Mouse (Mus musculus): Measurements from ENCODE around the gene S100a7a. TPM values are rescaled to one million over a fixed set of nuclear protein-coding genes. Genes with fewer than 3 reads are reported as not detected.

S100a7a gene
- polyA plus RNA-seq, 1 experiment, result not detected

- TF ChIP-seq CTCF (IDR thresholded peaks at IDR 0.05; ENCODE audit: control insufficient read depth, insufficient read depth, low read length), result no peak
- no peak for TF ChIP-seq POLR2A (IDR thresholded peaks at IDR 0.05; ENCODE audit: borderline replicate concordance, control insufficient read depth, low read depth, low read length)
- H3K4me3 ChIP-seq (replicated peaks; ENCODE audit: control insufficient read depth, low read depth, low read length), result no peak overlapping the region
- WGBS, result 55% methylated on average over 1 of the region's 1 CpGs
- H3K27ac ChIP-seq (ENCODE audit: control insufficient read depth, insufficient read depth, low read depth, low read length, poor library complexity), result no peak overlapping the region
- no peaks in the 10 kb centered on the region for H3K4me1 ChIP-seq (ENCODE audit: control insufficient read depth, insufficient read depth, low read length)
These were observed 15.1 kb upstream of the S100a7a start for GRCm38 (mm10) chr3:90638511-90639275.

- no peak overlapping the region for H3K27ac ChIP-seq (ENCODE audit: control insufficient read depth, insufficient read depth, low read depth, low read length, poor library complexity)
- H3K4me3 ChIP-seq (replicated peaks; ENCODE audit: control insufficient read depth, low read depth, low read length), result no peak overlapping the region
- peaks cover 2% of the 10 kb centered on the region; the same call in 1 of the 2 replicates for H3K4me1 ChIP-seq (ENCODE audit: control insufficient read depth, insufficient read depth, low read length)
- 44% methylated on average over 7 of the region's 7 CpGs for WGBS
- peak; percentile 80 for TF ChIP-seq CTCF (IDR thresholded peaks at IDR 0.05; ENCODE audit: control insufficient read depth, insufficient read depth, low read length)
- TF ChIP-seq POLR2A (IDR thresholded peaks at IDR 0.05; ENCODE audit: borderline replicate concordance, control insufficient read depth, low read depth, low read length), result no peak
These were observed 14.2 kb upstream of the S100a7a start for GRCm38 (mm10) chr3:90639511-90640154.

GRCm38 (mm10) chr3:90640981-90641380, 12.8 kb upstream of the S100a7a start:
- Histone ChIP-seq H3K4me3 (replicated peaks; ENCODE audit: control insufficient read depth, low read depth, low read length) (no peak overlapping the region), H3K27ac (ENCODE audit: control insufficient read depth, insufficient read depth, low read depth, low read length, poor library complexity) (no peak overlapping the region), H3K4me1 (ENCODE audit: control insufficient read depth, insufficient read depth, low read length) (peaks cover 2% of the 10 kb centered on the region; the same call in 1 of the 2 replicates)
- WGBS, result 72% methylated on average over 7 of the region's 7 CpGs
- TF ChIP-seq POLR2A (IDR thresholded peaks at IDR 0.05; ENCODE audit: borderline replicate concordance, control insufficient read depth, low read depth, low read length) (no peak), CTCF (IDR thresholded peaks at IDR 0.05; ENCODE audit: control insufficient read depth, insufficient read depth, low read length) (no peak)

- 42% methylated on average over 3 of the region's 3 CpGs for WGBS
- H3K27ac ChIP-seq (ENCODE audit: control insufficient read depth, insufficient read depth, low read depth, low read length, poor library complexity), result no peak overlapping the region
- H3K4me3 ChIP-seq (replicated peaks; ENCODE audit: control insufficient read depth, low read depth, low read length), result no peak overlapping the region
- H3K4me1 ChIP-seq (ENCODE audit: control insufficient read depth, insufficient read depth, low read length), result peaks cover 2% of the 10 kb centered on the region; the same call in 1 of the 2 replicates
- TF ChIP-seq CTCF (IDR thresholded peaks at IDR 0.05; ENCODE audit: control insufficient read depth, insufficient read depth, low read length) (peak; percentile 84), POLR2A (IDR thresholded peaks at IDR 0.05; ENCODE audit: borderline replicate concordance, control insufficient read depth, low read depth, low read length) (no peak)
These were observed 9.6 kb upstream of the S100a7a start for GRCm38 (mm10) chr3:90644220-90644619.

- Histone ChIP-seq H3K27ac (ENCODE audit: control insufficient read depth, insufficient read depth, low read depth, low read length, poor library complexity) (no peak overlapping the region), H3K4me3 (replicated peaks; ENCODE audit: control insufficient read depth, low read depth, low read length) (no peak overlapping the region), H3K4me1 (ENCODE audit: control insufficient read depth, insufficient read depth, low read length) (peaks cover 2% of the 10 kb centered on the region; the same call in 1 of the 2 replicates)
- 68% methylated on average over 1 of the region's 1 CpGs for WGBS
- no peak for TF ChIP-seq POLR2A (IDR thresholded peaks at IDR 0.05; ENCODE audit: borderline replicate concordance, control insufficient read depth, low read depth, low read length)
- no peak for TF ChIP-seq CTCF (IDR thresholded peaks at IDR 0.05; ENCODE audit: control insufficient read depth, insufficient read depth, low read length)
These were observed 6.5 kb upstream of the S100a7a start for GRCm38 (mm10) chr3:90647291-90647690.

GRCm38 (mm10) chr3:90648981-90649380, 4.8 kb upstream of the S100a7a start:
- no peak overlapping the region for H3K27ac ChIP-seq (ENCODE audit: control insufficient read depth, insufficient read depth, low read depth, low read length, poor library complexity)
- H3K4me1 ChIP-seq (ENCODE audit: control insufficient read depth, insufficient read depth, low read length), result peaks cover 2% of the 10 kb centered on the region; the same call in 1 of the 2 replicates
- no peak overlapping the region for H3K4me3 ChIP-seq (replicated peaks; ENCODE audit: control insufficient read depth, low read depth, low read length)
- no peak for TF ChIP-seq POLR2A (IDR thresholded peaks at IDR 0.05; ENCODE audit: borderline replicate concordance, control insufficient read depth, low read depth, low read length)

GRCm38 (mm10) chr3:90649832-90650231, 4.0 kb upstream of the S100a7a start:
- no peak for TF ChIP-seq POLR2A (IDR thresholded peaks at IDR 0.05; ENCODE audit: borderline replicate concordance, control insufficient read depth, low read depth, low read length)
- no peaks in the 10 kb centered on the region for H3K4me1 ChIP-seq (ENCODE audit: control insufficient read depth, insufficient read depth, low read length)
- H3K27ac ChIP-seq (ENCODE audit: control insufficient read depth, insufficient read depth, low read depth, low read length, poor library complexity), result no peak overlapping the region
- WGBS, result 91% methylated on average over 2 of the region's 2 CpGs
- H3K4me3 ChIP-seq (replicated peaks; ENCODE audit: control insufficient read depth, low read depth, low read length), result no peak overlapping the region

GRCm38 (mm10) chr3:90652878-90653508, 824 bp upstream of the S100a7a start:
- Histone ChIP-seq H3K4me3 (replicated peaks; ENCODE audit: control insufficient read depth, low read depth, low read length) (no peak overlapping the region), H3K27ac (ENCODE audit: control insufficient read depth, insufficient read depth, low read depth, low read length, poor library complexity) (no peak overlapping the region), H3K4me1 (ENCODE audit: control insufficient read depth, insufficient read depth, low read length) (no peaks in the 10 kb centered on the region; the same call in 1 of the 2 replicates)
- WGBS, result 36% methylated on average over 5 of the region's 5 CpGs
- TF ChIP-seq CTCF (IDR thresholded peaks at IDR 0.05; ENCODE audit: control insufficient read depth, insufficient read depth, low read length), result peak; percentile 71
- TF ChIP-seq POLR2A (IDR thresholded peaks at IDR 0.05; ENCODE audit: borderline replicate concordance, control insufficient read depth, low read depth, low read length), result no peak

Data from bone marrow, adult 2 months (tissue).